Mouse (Mus musculus): ENCODE data around the gene BC034090. TPM values are rescaled to one million over a fixed set of nuclear protein-coding genes. Genes with fewer than 3 reads are reported as not detected.

BC034090 gene
- total RNA-seq, 2 experiments from 2014 or later: 0.64 to 1.5 TPM

- DNase-seq (ENCODE audit: low spot score): no peak
These were observed 547 bp upstream of the BC034090 start for GRCm38 (mm10) chr1:155244771-155245211.

- DNase-seq (ENCODE audit: low spot score): no peak
These were observed 1.8 kb downstream of the BC034090 start for GRCm38 (mm10) chr1:155242488-155242745.

GRCm38 (mm10) chr1:155241701-155242487 lies 2.4 kb downstream of the BC034090 start:
- DNase-seq (ENCODE audit: low spot score): no peak

GRCm38 (mm10) chr1:155239962-155240717 lies 4.1 kb downstream of the BC034090 start:
- peak; percentile 50 for DNase-seq (ENCODE audit: low spot score)

GRCm38 (mm10) chr1:155239169-155239568 lies 5.1 kb downstream of the BC034090 start:
- DNase-seq (ENCODE audit: low spot score): no peak

- no peak for DNase-seq (ENCODE audit: low spot score)
These were observed 6.1 kb downstream of the BC034090 start for GRCm38 (mm10) chr1:155238126-155238525.

- no peak for DNase-seq (ENCODE audit: low spot score)
These were observed 6.9 kb downstream of the BC034090 start for GRCm38 (mm10) chr1:155237390-155237789.

- no peak for DNase-seq (ENCODE audit: low spot score)
These were observed 7.8 kb downstream of the BC034090 start for GRCm38 (mm10) chr1:155236306-155237024.

- DNase-seq (ENCODE audit: low spot score): no peak
These were observed 8.6 kb downstream of the BC034090 start for GRCm38 (mm10) chr1:155235641-155236040.

GRCm38 (mm10) chr1:155233931-155234607 lies 10.2 kb downstream of the BC034090 start:
- peak; percentile 86 for DNase-seq (ENCODE audit: low spot score)

GRCm38 (mm10) chr1:155233378-155233777 lies 10.9 kb downstream of the BC034090 start:
- no peak for DNase-seq (ENCODE audit: low spot score)

- no peak for DNase-seq (ENCODE audit: low spot score)
These were observed 11.5 kb downstream of the BC034090 start for GRCm38 (mm10) chr1:155232786-155233185.

- DNase-seq (ENCODE audit: low spot score): no peak
These were observed 11.9 kb downstream of the BC034090 start for GRCm38 (mm10) chr1:155232385-155232784.

- peak; percentile 79 for DNase-seq (ENCODE audit: low spot score)
These were observed 14.5 kb downstream of the BC034090 start for GRCm38 (mm10) chr1:155229464-155230411.

GRCm38 (mm10) chr1:155223849-155224554 lies 20.2 kb downstream of the BC034090 start:
- DNase-seq (ENCODE audit: low spot score): peak; percentile 79

- no peak for DNase-seq (ENCODE audit: low spot score)
These were observed 21.2 kb downstream of the BC034090 start for GRCm38 (mm10) chr1:155223036-155223435.

- DNase-seq (ENCODE audit: low spot score): peak; percentile 64
These were observed 22.1 kb downstream of the BC034090 start for GRCm38 (mm10) chr1:155222101-155222669.

- no peak for DNase-seq (ENCODE audit: low spot score)
These were observed 25.3 kb downstream of the BC034090 start for GRCm38 (mm10) chr1:155218924-155219323.

GRCm38 (mm10) chr1:155217865-155218541 lies 26.2 kb downstream of the BC034090 start:
- DNase-seq (ENCODE audit: low spot score): peak; percentile 55
